Mouse (Mus musculus) intestine, embryonic 15.5 days (tissue): ENCODE data around the gene Dlx1. TPM values are rescaled to one million over a fixed set of nuclear protein-coding genes. Genes with fewer than 3 reads are reported as not detected.

Experiments used
- ATAC-seq: fragments of 200-750 bp; cut with Nextera tagmentation; 2 replicates; pipeline ENCODE4 v1.8.0; 2017; ENCODE audit warnings: moderate TSS enrichment, moderate library complexity
- H3K27ac ChIP-seq: fragments of 300-500 bp; sonication (generic); 2 replicates; pipeline ENCODE4 v1.5.1; 2015; ENCODE audit warnings: mild to moderate bottlenecking, inconsistent platforms
- H3K27me3 ChIP-seq: fragments of 300-500 bp; sonication (generic); replicated peaks from 2 replicates; pipeline ENCODE4 v1.6.1; 2015; ENCODE audit warnings: inconsistent platforms
- H3K36me3 ChIP-seq: fragments of 300-500 bp; sonication (generic); 2 replicates; pipeline ENCODE4 v1.6.1; 2015; ENCODE audit warnings: inconsistent platforms
- H3K4me1 ChIP-seq: fragments of 300-500 bp; sonication (generic); replicated peaks from 2 replicates; pipeline ENCODE4 v1.6.1; 2015; ENCODE audit warnings: inconsistent platforms
- H3K4me2 ChIP-seq: fragments of 300-500 bp; sonication (generic); replicated peaks from 2 replicates; pipeline ENCODE4 v1.6.1; 2015; ENCODE audit warnings: mild to moderate bottlenecking, inconsistent platforms
- H3K4me3 ChIP-seq: fragments of 300-500 bp; sonication (generic); replicated peaks from 2 replicates; pipeline ENCODE4 v1.5.1; 2015; ENCODE audit warnings: inconsistent platforms
- H3K9ac ChIP-seq: fragments of 300-500 bp; sonication (generic); 2 replicates; pipeline ENCODE4 v1.6.1; 2015; ENCODE audit warnings: inconsistent platforms
- H3K9me3 ChIP-seq: fragments of 300-500 bp; sonication (generic); 2 replicates; pipeline ENCODE4 v1.6.1; 2016; ENCODE audit warnings: inconsistent platforms
- WGBS: fragments of 180-500 bp; shearing (Covaris S2); methylation state at CpG from one replicate; pipeline ENCODE4 v1.1.7; 2015; 5-methylcytosine and 5-hydroxymethylcytosine counted together
- polyA plus RNA-seq: library from polyadenylated mRNA; unstranded; fragments of >200 nt; fragmentation: Nextera tagmentation; extraction: Ambion mirVana; gene quantifications from 2 replicates; pipeline ENCODE4 v1.2.1, GENCODE M21; 2015

Dlx1 gene
- polyA plus RNA-seq, 1 experiment from 2014 or later, result 7.8 TPM

DNA sequence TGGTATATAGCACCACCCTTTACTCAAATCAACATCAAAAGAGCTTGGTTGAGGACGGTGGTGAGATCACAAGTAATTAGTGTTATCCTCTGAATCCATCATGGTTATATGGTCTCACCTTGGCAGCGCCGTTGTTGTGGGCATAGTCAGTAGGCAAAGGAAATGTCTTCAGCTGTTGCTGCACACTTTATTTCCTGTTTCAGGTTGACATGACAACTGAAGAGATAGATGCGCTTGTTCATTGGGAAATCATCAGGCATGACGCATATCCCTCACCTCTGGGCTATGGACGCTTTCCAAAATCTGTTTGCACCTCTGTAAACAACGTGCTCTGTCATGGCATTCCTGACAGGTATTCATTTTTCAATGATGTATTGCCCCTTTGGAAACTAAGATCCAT lies 16.7 kb upstream of the Dlx1 start:
- H3K9ac ChIP-seq, result no peak overlapping the region
- no peaks in the 10 kb centered on the region for H3K27me3 ChIP-seq
- H3K9me3 ChIP-seq, result no peaks in the 10 kb centered on the region
- H3K27ac ChIP-seq, result no peak overlapping the region
- H3K4me2 ChIP-seq, result no peak overlapping the region
- H3K36me3 ChIP-seq, result no peaks in the 10 kb centered on the region
- WGBS, result 85% methylated on average over 7 of the region's 7 CpGs
- ATAC-seq, result no peak
- H3K4me1 ChIP-seq, result no peaks in the 10 kb centered on the region
- no peak overlapping the region for H3K4me3 ChIP-seq

DNA sequence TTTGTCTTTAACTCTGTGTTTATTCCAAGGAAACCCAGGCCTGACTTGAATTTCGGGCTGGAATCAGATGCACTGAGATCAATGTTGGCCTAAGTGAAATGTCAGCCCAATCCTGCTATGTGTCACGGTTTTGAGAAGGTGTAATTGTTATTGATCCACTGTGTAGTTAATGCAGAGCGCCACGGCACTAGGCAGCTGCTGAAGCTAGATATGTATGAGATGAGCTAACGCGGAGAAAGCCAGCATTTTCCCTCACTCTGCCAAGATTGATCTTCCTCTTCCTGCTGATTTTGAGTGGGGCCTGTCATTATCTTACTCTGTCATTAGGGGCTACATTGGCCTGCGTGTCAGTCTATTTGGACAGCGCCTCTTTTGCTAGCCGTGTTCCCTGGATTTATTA lies 15.6 kb upstream of the Dlx1 start:
- Histone ChIP-seq H3K4me3 (no peak overlapping the region), H3K4me2 (no peak overlapping the region), H3K4me1 (no peaks in the 10 kb centered on the region), H3K9ac (no peak overlapping the region), H3K27me3 (no peaks in the 10 kb centered on the region), H3K27ac (no peak overlapping the region), H3K36me3 (no peaks in the 10 kb centered on the region), H3K9me3 (no peaks in the 10 kb centered on the region)
- no peak for ATAC-seq
- 72% methylated on average over 9 of the region's 9 CpGs for WGBS

- ATAC-seq, result no peak
- Histone ChIP-seq H3K36me3 (no peaks in the 10 kb centered on the region), H3K4me2 (no peak overlapping the region), H3K4me1 (no peaks in the 10 kb centered on the region), H3K4me3 (no peak overlapping the region), H3K9me3 (no peaks in the 10 kb centered on the region), H3K27ac (no peak overlapping the region), H3K9ac (no peak overlapping the region), H3K27me3 (peaks cover 6% of the 10 kb centered on the region)
- WGBS, result 78% methylated on average over 4 of the region's 4 CpGs
These were observed 10.9 kb upstream of the Dlx1 start for GRCm38 (mm10) chr2:71516995-71517394.

- H3K27me3 ChIP-seq, result peaks cover 8% of the 10 kb centered on the region
- no peak for ATAC-seq
- H3K36me3 ChIP-seq, result no peaks in the 10 kb centered on the region
- H3K9ac ChIP-seq, result no peak overlapping the region
- H3K27ac ChIP-seq, result 0 out of 2 replicates have a peak overlapping the region, but pooled peaks have one; percentile 4
- H3K4me2 ChIP-seq, result no peak overlapping the region
- H3K4me3 ChIP-seq, result no peak overlapping the region
- H3K9me3 ChIP-seq, result no peaks in the 10 kb centered on the region
- 78% methylated on average over 8 of the region's 8 CpGs for WGBS
- no peaks in the 10 kb centered on the region for H3K4me1 ChIP-seq
These were observed 10.3 kb upstream of the Dlx1 start for GRCm38 (mm10) chr2:71517466-71518099.

GRCm38 (mm10) chr2:71522871-71523270 lies 5.0 kb upstream of the Dlx1 start:
- Histone ChIP-seq H3K27me3 (peaks cover 54% of the 10 kb centered on the region), H3K4me1 (no peaks in the 10 kb centered on the region), H3K9me3 (no peaks in the 10 kb centered on the region), H3K9ac (no peak overlapping the region), H3K27ac (no peak overlapping the region), H3K36me3 (no peaks in the 10 kb centered on the region), H3K4me3 (no peak overlapping the region), H3K4me2 (no peak overlapping the region)
- no peak for ATAC-seq
- WGBS, result 63% methylated on average over 4 of the region's 4 CpGs

DNA sequence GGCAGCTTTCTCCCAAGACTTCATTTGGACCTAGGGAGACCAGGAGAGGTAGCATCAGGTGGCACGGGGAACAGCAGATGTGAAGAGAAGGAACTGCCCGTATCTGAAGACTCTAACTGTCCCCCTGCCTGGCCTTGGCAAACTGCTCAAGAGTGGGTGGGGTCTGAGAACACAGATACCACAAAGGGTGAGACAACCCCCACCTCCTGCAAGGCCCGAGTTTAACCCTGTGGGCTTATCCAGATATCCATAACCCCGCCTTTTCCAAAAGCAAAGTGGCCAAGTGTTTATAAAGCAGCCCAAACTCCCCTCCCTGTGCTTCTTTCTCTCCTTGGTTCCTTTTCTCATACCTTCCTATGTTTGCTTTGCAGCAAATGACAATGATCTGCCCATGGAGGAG lies 4.5 kb upstream of the Dlx1 start:
- H3K9ac ChIP-seq, result no peak overlapping the region
- H3K27ac ChIP-seq, result no peak overlapping the region
- no peak overlapping the region for H3K4me2 ChIP-seq
- H3K4me1 ChIP-seq, result no peaks in the 10 kb centered on the region
- ATAC-seq, result no peak
- no peak overlapping the region for H3K4me3 ChIP-seq
- H3K9me3 ChIP-seq, result no peaks in the 10 kb centered on the region
- peaks cover 59% of the 10 kb centered on the region for H3K27me3 ChIP-seq
- no peaks in the 10 kb centered on the region for H3K36me3 ChIP-seq
- 44% methylated on average over 4 of the region's 4 CpGs for WGBS

GRCm38 (mm10) chr2:71524763-71525162 lies 3.1 kb upstream of the Dlx1 start:
- ATAC-seq, result no peak
- 31% methylated on average over 13 of the region's 13 CpGs for WGBS
- H3K4me2 ChIP-seq, result no peak overlapping the region
- no peak overlapping the region for H3K9ac ChIP-seq
- H3K27ac ChIP-seq, result no peak overlapping the region
- H3K27me3 ChIP-seq, result peaks cover 73% of the 10 kb centered on the region
- H3K9me3 ChIP-seq, result no peaks in the 10 kb centered on the region
- H3K36me3 ChIP-seq, result no peaks in the 10 kb centered on the region
- H3K4me1 ChIP-seq, result peaks cover 10% of the 10 kb centered on the region
- H3K4me3 ChIP-seq, result no peak overlapping the region

- Histone ChIP-seq H3K27ac (no peak overlapping the region), H3K4me1 (peaks cover 13% of the 10 kb centered on the region), H3K4me2 (no peak overlapping the region), H3K4me3 (no peak overlapping the region), H3K9me3 (no peaks in the 10 kb centered on the region), H3K36me3 (no peaks in the 10 kb centered on the region), H3K9ac (no peak overlapping the region), H3K27me3 (peaks cover 85% of the 10 kb centered on the region)
- ATAC-seq, result no peak
- 3% methylated on average over 10 of the region's 10 CpGs for WGBS
These were observed 1.2 kb upstream of the Dlx1 start for GRCm38 (mm10) chr2:71526595-71527322.

- Histone ChIP-seq H3K36me3 (no peaks in the 10 kb centered on the region), H3K4me1 (peaks cover 14% of the 10 kb centered on the region), H3K27ac (no peak overlapping the region), H3K9ac (no peak overlapping the region), H3K9me3 (no peaks in the 10 kb centered on the region), H3K27me3 (peaks cover 91% of the 10 kb centered on the region), H3K4me2 (no peak overlapping the region), H3K4me3 (no peak overlapping the region)
- 3% methylated on average over 24 of the region's 24 CpGs for WGBS
- no peak for ATAC-seq
These were observed 445 bp upstream of the Dlx1 start for GRCm38 (mm10) chr2:71527323-71528013.

DNA sequence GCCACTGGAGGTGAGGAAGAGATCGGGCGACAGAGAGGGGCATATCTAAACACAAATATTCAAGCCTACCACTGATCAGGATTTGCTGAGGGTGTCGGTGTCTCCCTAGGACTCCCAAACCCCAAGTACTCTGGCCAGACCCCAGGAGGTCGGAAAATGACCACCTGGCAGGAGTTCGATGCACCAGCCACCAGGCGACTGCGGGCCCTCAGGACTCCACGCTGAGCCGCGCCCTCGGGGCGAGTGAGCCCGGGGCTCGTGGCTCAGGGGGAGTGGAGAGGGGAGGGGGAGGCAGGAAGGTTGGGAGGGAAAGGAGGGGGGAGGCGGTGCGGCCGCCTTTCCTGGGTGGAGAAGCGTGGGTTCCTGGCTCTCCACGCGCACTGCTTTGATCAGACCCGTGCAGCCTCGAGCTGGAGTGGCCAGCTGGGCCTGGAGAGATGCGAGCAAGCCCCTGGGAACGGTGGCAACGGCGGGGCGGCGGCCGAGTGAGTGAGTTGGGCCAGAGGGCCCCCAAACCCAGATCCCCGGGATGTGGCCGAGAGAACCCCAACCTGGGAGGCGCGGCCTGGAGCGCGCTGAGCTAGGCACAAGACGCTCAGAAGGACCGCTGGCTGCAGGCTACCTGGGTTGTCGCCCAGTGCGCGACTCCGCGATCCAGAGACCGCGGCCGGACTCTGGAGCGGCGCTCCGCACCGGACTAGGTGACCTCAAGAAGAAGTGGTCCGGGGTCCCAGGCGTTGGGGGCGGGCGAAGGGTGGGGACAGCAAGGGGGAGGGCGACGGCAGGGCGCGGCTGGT lies 999 bp downstream of the Dlx1 start:
- peak overlapping the region; percentile 91 for H3K4me2 ChIP-seq
- ATAC-seq, result peak; percentile 66
- peak overlapping the region; percentile 50 for H3K4me3 ChIP-seq
- no peaks in the 10 kb centered on the region for H3K9me3 ChIP-seq
- peaks cover 17% of the 10 kb centered on the region for H3K4me1 ChIP-seq
- H3K27me3 ChIP-seq, result peaks cover 91% of the 10 kb centered on the region
- WGBS, result under 1% methylated on average over 57 of the region's 57 CpGs
- peak overlapping the region; percentile 14; the same call in 1 of the 2 replicates for H3K27ac ChIP-seq
- H3K9ac ChIP-seq, result 0 out of 2 replicates have a peak overlapping the region, but pooled peaks have one; percentile 26
- H3K36me3 ChIP-seq, result no peaks in the 10 kb centered on the region

GRCm38 (mm10) chr2:71529511-71530351 lies 1.8 kb downstream of the Dlx1 start:
- Histone ChIP-seq H3K9me3 (no peaks in the 10 kb centered on the region), H3K4me2 (peak overlapping the region; percentile 91), H3K36me3 (no peaks in the 10 kb centered on the region), H3K4me1 (peaks cover 17% of the 10 kb centered on the region), H3K27ac (peak overlapping the region; percentile 14; the same call in 1 of the 2 replicates), H3K9ac (0 out of 2 replicates have a peak overlapping the region, but pooled peaks have one; percentile 26), H3K27me3 (peaks cover 94% of the 10 kb centered on the region), H3K4me3 (peak overlapping the region; percentile 50)
- under 1% methylated on average over 60 of the region's 60 CpGs for WGBS
- ATAC-seq, result peak; percentile 93
